Mouse (Mus musculus): ENCODE results near the gene Zfp101.

Zfp101 gene

DNA sequence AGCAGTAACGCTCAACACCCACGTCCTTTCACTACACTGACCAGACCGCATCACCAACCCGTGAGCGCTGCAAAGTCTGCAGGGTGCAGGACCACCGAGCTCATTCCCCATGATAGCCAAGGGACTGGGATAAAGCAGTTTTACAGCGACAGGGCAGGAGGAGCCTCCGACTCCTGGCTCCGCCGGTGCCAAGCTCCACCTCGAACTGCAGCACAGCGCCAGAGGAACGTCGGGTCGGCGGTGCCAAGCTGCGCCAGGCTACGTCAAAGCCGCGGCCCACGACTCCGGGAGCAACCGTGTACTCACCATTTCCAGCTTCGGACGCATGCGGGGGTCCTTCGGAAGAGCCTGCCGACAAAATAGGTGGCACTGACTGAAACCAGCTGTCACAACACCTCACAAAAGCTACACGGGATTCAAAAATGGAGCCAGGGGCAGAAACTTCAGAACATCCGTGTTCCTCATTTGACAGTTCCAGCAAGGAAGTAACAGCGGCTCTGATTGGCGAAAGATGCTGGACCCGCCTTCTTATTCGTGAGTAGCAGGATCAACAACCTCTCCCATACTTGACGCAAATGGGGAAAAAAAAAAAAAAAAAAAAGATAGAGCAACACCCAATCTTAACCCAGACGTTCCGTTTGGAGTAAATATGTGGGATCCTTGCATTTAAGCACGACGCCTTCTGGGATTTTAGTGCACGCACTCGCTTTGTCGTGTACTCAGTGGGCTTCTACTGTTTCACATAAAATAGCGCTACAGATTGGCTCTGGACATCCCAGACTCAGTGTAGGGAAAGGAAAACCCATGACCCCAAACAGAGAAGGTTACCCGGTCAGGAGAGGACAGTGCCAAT is at the start of gene Zfp101:
TSS of gene Zfp101 (minus strand) at position 460 of the 853 bp plus-strand sequence.
- DNase-seq (ENCODE audit: low spot score in 2 of 2), result peak; percentile 79 to 81

DNA sequence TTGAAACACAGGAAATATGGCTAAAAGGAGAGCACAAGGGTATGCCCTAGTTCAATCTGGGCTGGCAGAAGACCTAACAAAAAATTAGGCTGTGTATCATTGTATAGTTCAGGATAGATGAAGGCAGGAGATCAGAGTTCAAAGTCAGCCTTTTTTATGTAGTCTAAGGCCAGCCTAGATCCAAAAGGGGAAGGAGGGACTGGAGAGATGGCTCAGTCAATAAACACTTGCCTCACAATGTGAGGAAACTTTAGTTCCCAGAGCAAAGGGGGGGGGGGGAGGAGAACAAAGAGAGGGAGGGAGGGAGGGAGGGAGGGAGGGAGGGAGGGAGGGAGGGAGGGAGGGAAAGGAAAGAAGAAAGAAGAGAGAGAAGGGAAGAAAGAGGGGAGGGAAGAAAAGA is 46.7 kb upstream of the Zfp101 start:
- no peak for DNase-seq (ENCODE audit: low spot score in 2 of 2)

DNA sequence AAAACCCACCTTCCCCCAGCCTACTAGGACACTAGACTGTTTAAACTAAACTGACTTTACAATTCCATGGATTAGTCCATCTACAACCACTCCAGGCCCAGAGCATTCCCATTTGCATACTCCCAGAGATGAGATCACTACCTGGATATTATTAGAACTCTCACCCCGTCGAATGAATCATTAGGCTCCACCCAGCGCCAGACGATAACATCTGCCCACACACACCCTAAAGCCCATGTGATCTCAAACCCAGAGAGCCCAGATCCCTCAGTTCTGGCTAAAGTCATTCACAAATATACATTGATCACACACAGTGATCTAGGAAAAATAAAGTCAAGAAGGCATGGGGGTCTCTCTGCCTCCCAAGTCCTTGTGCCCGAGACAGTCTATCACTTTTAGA is 45.5 kb upstream of the Zfp101 start:
- DNase-seq (ENCODE audit: low spot score in 2 of 2), result no peak

DNA sequence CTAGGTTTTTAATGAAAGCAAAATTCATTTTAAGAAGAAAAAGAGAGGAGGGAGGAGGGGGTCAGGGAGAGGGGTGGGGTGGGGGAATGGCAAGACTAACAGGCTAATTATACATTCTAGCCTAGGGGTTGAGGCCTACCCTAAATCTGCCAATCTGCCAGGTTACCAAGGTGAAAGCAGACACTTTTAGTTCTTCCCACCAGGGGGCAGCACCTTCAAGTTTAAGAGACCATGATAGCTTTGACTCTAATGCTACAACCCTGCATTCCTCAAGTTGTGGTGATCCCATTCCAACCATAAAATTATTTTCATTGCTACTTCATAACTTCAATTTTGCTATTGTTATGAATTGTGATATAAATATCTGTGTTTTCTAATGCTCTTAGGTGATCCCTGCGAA is 44.7 kb upstream of the Zfp101 start:
- peak; percentile 45 to 57 for DNase-seq (ENCODE audit: low spot score in 2 of 2)

DNA sequence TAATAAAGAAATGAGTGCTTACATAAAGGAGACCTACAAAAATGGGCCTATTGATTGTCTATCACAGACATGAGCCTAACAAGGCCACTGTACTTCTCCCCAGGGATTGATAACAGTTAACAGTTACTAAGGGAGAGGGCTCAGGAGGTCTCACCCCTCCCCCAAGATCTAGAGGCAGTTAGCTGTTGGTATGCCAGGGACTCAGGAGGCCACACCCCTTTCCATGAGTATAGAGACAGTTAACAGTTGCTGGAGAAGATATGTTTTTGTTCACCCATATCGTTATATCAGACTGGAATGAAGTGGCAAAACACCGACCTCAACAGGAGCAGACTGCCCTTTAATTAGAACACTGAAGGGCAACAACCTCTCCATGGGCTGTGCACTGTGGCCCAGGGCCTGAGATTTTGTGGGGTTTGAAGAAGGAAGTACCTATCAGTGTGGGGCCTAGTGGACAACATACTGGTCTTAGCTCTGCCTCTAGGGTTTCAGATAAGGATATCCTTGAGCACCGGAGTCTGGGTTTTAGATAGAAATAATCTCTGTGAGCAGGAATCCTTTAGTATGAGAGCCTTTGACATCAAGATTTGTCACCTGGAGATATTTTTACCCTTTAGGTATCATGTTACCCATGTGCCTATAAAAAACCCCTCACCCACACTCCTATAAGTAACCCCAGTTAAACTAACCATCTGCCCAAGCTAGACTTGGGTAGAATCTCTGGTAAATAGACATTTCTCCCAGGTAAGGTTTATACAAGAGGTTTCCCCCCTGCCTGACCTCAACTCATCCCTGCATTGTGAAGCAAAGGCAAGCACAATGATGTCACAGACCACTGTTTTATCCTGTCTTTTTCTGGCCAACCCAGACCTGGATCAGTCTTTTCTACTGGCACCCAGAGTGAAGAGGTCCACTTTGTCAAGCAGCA is 37.8 kb upstream of the Zfp101 start, which contains the start of gene Actl9:
TSS of gene Actl9 (plus strand) at position 878 of the 928 bp plus-strand sequence.
- no peak for DNase-seq (ENCODE audit: low spot score in 2 of 2)

DNA sequence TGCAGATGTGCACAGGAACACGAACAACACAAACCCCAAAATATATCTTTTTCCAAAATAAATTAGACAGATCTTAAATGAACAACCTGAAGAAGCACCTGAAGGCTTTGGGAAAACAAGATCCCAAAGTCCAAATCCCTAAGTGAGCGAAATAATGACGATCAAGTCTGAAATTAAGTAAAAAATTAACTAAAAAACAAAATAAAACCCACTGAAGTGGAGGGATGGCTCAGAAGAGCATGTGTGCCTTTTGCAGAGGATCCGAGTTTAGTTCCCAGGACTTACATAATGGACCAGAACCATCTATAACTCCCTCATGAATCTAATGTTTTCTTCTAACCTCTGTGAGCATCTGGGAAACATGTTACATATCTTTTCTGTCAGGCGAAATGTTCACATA is 2.2 kb downstream of the Zfp101 start:
- no peak for DNase-seq (ENCODE audit: low spot score in 2 of 2)

DNA sequence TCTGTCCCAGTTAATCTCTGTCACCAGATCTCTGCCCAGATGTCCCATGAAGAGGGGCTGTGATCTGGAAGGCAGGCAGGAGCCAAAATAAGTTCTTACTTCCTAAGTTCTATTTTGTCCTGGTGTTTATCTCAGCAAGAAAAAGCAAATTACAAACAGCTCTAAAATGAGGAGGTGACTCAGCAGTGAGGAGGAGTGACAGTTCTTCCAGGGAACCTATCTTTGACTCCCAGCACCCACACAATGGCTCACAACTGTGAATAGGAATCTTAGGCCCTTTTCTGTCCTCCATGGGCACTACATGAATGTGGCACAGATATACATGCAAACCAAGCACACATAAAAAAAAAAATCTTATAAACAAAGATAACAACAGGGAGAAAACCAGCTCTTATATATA is 8.7 kb downstream of the Zfp101 start:
- DNase-seq (ENCODE audit: low spot score in 2 of 2), result no peak

DNA sequence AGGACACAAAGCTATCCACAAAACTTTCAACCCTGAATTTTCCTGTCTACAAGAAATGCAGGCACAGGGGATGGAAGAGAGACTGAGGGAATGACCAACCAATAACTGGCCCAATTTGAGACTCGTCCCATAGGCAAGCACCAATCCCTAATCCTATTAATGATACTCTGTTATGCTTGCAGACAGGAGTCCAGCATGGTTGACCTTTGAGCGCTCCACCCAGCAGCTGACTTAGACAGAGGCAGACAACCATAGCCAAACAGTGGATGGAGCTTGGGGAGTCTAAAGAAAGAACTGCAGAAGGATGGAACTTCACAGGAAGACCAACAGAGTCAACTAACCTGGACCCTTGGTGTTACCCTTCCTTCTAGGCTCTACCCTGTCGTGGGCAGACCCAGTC is 21.6 kb downstream of the Zfp101 start:
- DNase-seq (ENCODE audit: low spot score in 2 of 2), result no peak

DNA sequence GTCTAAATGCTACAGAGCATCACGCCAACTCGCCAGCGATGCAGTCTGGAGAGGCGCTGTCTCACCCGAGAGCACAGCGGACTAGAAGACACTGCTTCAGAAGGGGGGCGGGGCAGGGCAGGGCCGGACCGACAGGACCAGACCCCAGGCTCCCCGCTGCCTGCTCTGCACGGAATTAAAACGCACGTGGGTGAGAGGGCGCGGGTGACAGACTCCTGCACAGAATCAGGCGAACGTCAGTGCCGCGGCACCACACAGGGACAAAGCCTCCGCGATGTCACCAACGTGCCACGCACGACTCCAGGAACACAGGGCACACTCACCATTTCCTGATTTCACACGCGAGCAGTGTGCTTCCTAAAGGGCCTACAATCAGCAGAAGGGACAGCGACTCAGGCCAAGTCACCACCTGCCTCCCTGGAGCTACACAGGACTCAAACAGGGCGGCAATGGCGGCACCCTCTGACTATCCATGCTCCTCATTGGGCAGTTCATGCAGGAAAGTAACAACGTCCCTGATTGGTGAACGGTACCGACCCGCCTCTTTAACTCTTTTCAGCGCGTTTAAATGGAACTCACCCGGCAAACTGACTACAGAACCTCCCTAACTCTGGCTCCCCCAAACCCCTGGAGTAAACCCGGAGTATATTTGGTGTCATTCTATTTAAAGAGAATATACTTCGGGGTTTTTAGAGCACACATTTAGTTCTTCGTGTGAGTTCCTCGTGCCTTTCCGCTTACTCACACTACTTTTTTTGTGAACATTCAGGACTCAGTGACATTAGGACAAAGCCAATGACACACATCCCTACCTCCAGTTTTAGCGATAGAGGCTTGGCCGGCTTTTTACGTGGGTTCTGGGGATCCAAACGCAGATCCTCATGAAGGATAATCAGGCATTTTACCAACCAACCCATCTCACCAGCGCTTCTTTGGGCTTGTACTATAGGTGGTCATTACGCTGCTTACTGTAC is 35.7 kb downstream of the Zfp101 start, which contains the start of gene Zfp81:
TSS of gene Zfp81 (minus strand) at position 468 of the 974 bp plus-strand sequence.
- DNase-seq (ENCODE audit: low spot score in 2 of 2), result peak; percentile 72 to 78

DNA sequence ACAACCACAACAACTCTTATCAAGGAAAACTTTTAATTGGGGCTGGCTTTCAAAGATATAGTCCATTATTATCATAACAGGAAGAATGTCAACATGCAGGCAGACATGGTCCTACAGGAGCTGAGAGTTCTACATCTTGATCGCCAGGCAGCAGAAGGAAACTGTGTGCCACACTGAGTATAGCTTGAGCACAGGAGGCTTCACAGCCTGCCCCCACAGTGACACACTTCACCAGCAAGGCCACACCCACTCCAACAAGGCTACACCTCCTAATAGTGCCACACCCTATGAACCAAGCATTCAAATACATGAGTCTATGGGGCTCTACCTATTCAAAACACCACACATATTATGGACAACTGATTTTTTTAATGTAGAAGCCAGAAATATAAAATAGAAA is 41.5 kb downstream of the Zfp101 start:
- DNase-seq (ENCODE audit: low spot score in 2 of 2), result no peak

Measured in frontal cortex, postnatal 25 days (tissue).